ENCODE assay signal across 9 mouse cellular contexts in genomic region chr3:99938611-99939286, GRCm38 (mm10). TPM values are rescaled to one million over a fixed set of nuclear protein-coding genes. Genes with fewer than 3 reads are reported as not detected.
DNase-seq lines count a peak whose midpoint lies in the region; ATAC-seq and TF ChIP-seq lines count a peak whose summit lies in the region.
"Had no signal": no experiment of that assay in that cellular context is flagged by ENCODE, and none has a peak within 500 bp of the region (broad histone marks: within the 10 kb centered on the region; RNA-seq: fewer than 3 reads in every experiment).

No protein-coding gene starts in this region.

- TF ChIP-seq CTCF in kidney, adult 2 months (conservative IDR thresholded peaks at IDR 0.05; ENCODE audit: insufficient read depth, insufficient read length, low read depth, low read length), result 0 out of 2 replicates have a peak, but pooled peaks have one; percentile 2

- intact Hi-C loops in left cerebral cortex, postnatal 36 days (cut with DNase I), result loop anchor here (5.0 kb wide), 3 partner anchors 706 to 1041 kb away; no protein-coding TSS in a partner anchor

- no peaks in the 10 kb centered on the region for H3K9me3 ChIP-seq in forebrain, embryonic 13.5 days (replicated peaks)
- no peaks in the 10 kb centered on the region for H3K9me3 ChIP-seq in neural tube, embryonic 15.5 days (replicated peaks)

- H3K9ac ChIP-seq in forebrain, embryonic 13.5 days, result no peak overlapping the region
- no peak overlapping the region for H3K9ac ChIP-seq in neural tube, embryonic 15.5 days (replicated peaks)

- H3K4me1 ChIP-seq in forebrain, embryonic 13.5 days, result no peaks in the 10 kb centered on the region
- no peaks in the 10 kb centered on the region for H3K4me1 ChIP-seq in kidney, adult 2 months (ENCODE audit: control insufficient read depth, insufficient read depth, low read length)
- no peaks in the 10 kb centered on the region for H3K4me1 ChIP-seq in neural tube, embryonic 15.5 days

- ATAC-seq in forebrain, embryonic 13.5 days, result 0 out of 2 replicates have a peak, but pooled peaks have one; percentile 36
- peak; percentile 59; the same call in 1 of the 2 replicates for ATAC-seq in neural tube, embryonic 15.5 days (ENCODE audit: low FRiP score)
- no peak for ATAC-seq in erythroblast, adult 5-6 weeks (replicated peaks; ENCODE audit: low FRiP score, poor library complexity, severe bottlenecking)

- no peak overlapping the region for H3K27ac ChIP-seq in forebrain, embryonic 13.5 days
- no peak overlapping the region for H3K27ac ChIP-seq in kidney, adult 2 months (ENCODE audit: insufficient read depth, low read depth, low read length)
- no peak overlapping the region for H3K27ac ChIP-seq in neural tube, embryonic 15.5 days (replicated peaks)

- H3K27me3 ChIP-seq in forebrain, embryonic 13.5 days, result no peaks in the 10 kb centered on the region
- H3K27me3 ChIP-seq in kidney, adult 2 months (replicated peaks; ENCODE audit: control insufficient read depth, insufficient read depth, low read length), result no peaks in the 10 kb centered on the region
- no peaks in the 10 kb centered on the region for H3K27me3 ChIP-seq in neural tube, embryonic 15.5 days (replicated peaks)

- WGBS in forebrain, embryonic 13.5 days, result 34% methylated on average over 8 of the region's 8 CpGs
- WGBS in kidney, adult 2 months, result 30% methylated on average over 8 of the region's 8 CpGs
- WGBS in neural tube, embryonic 15.5 days, result 40% methylated on average over 8 of the region's 8 CpGs

- H3K4me3 ChIP-seq in forebrain, embryonic 13.5 days, result no peak overlapping the region
- H3K4me3 ChIP-seq in kidney, adult 2 months (ENCODE audit: insufficient read depth, low read depth, low read length), result no peak overlapping the region
- no peak overlapping the region for H3K4me3 ChIP-seq in neural tube, embryonic 15.5 days (replicated peaks)

- TF ChIP-seq POLR2A in kidney, adult 2 months (IDR thresholded peaks at IDR 0.05; ENCODE audit: low read depth, low read length), result no peak

- DNase-seq in thymus, postnatal 25 days, result peak; percentile 2
- DNase-seq in thymus, postnatal 36 days, result no peak
- DNase-seq in c-Kit-positive CD71-positive TER-119-negative erythroid progenitor cells, embryonic 14.5 days (ENCODE audit: low read depth), result peak; percentile 6
- peak; percentile 61 for DNase-seq in kidney, adult 2 months
- peak; percentile 33 to 54 for DNase-seq in left cerebral cortex, postnatal 36 days (ENCODE audit: low spot score in 2 of 2)

- H3K36me3 ChIP-seq in forebrain, embryonic 13.5 days (ENCODE audit: poor library complexity, severe bottlenecking), result no peaks in the 10 kb centered on the region
- no peaks in the 10 kb centered on the region for H3K36me3 ChIP-seq in kidney, adult 2 months (ENCODE audit: control insufficient read depth, insufficient read depth, low read length)
- H3K36me3 ChIP-seq in neural tube, embryonic 15.5 days, result no peaks in the 10 kb centered on the region

- H3K4me2 ChIP-seq in forebrain, embryonic 13.5 days, result no peak overlapping the region
- no peak overlapping the region for H3K4me2 ChIP-seq in neural tube, embryonic 15.5 days

RNA-seq across cellular contexts. Expression of gene Spag17, which starts 53.5 kb away (rescaled TPM):
- polyA plus RNA-seq in forebrain, embryonic 13.5 days (2015; fragmentation: Nextera tagmentation; extraction: Ambion mirVana), result 0.67 and 0.92 TPM in 2 replicates
- 0.05 TPM in 1 of 2 replicates, not detected in the other for polyA plus RNA-seq in kidney, adult 2 months (2012; rRNA removed)
- total RNA-seq in left cerebral cortex, postnatal 36 days (2021), result under 1 TPM; 0.07 to 0.22 TPM
- polyA plus RNA-seq in neural tube, embryonic 15.5 days (2015; fragmentation: Nextera tagmentation; extraction: Ambion mirVana), result 0.12 and 0.27 TPM in 2 replicates
- total RNA-seq in erythroblast, adult 5-6 weeks (2015; ENCODE audit: low replicate concordance), result not detected in 2 replicates
- not detected in 2 replicates for total RNA-seq in erythroblast, adult 5-6 weeks (2017; ENCODE audit: low replicate concordance)
- total RNA-seq: common myeloid progenitor, adult 5-6 weeks had no signal

Comparison
In these comparisons a context has a peak if more than half of its experiments do, and no peak if none do; other contexts are left out.
1. DNase-seq: peak in thymus, postnatal 25 days (single experiment), c-Kit-positive CD71-positive TER-119-negative erythroid progenitor cells, embryonic 14.5 days (single experiment), kidney, adult 2 months (single experiment) and left cerebral cortex, postnatal 36 days (2 of 2); none in thymus, postnatal 36 days (0 of 2).